11 mouse cellular contexts compared by ENCODE assay signal in the genomic region with DNA sequence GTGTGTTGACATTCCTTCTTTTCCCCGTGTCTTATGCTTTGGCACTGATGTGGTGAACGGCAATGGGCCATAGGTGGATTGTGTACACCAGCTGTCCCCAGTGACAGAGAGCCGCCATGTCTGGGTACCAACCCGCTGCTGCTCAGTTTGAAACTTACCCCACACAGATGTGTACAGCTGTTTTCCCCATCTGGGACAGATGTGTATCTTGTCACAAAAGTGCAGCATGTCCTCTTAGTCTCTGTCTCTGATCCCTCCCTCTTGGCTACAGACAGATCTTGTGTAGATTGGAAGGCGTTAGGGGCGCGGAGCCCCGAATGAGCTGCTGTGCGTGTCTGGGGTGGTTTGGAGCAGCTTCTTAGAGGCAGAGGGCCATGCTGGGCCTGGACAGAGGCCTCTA.
"Had no signal": no experiment of that assay in that cellular context is flagged by ENCODE, and none has a peak within 500 bp of the region (broad histone marks: within the 10 kb centered on the region; RNA-seq: fewer than 3 reads in every experiment).

No protein-coding gene starts in this region.

- ATAC-seq: intestine, postnatal 0 days had no signal

- H3K4me3 ChIP-seq: limb, embryonic 13.5 days; midbrain, embryonic 12.5 days had no signal

- H3K9ac ChIP-seq: limb, embryonic 13.5 days; liver, embryonic 14.5 days; midbrain, embryonic 12.5 days had no signal

- DNase-seq: kidney, adult 8-10 months; kidney, postnatal 25 days; layer of hippocampus, postnatal 36 days; lung, adult 2 months; right cerebral cortex, postnatal 14 days; thymus, adult 18-20 months; thymus, postnatal 14 days had no signal

- H3K36me3 ChIP-seq: limb, embryonic 13.5 days; midbrain, embryonic 12.5 days had no signal

- H3K9me3 ChIP-seq: limb, embryonic 13.5 days; midbrain, embryonic 12.5 days had no signal

- H3K27me3 ChIP-seq: limb, embryonic 13.5 days had no signal

- H3K27ac ChIP-seq: limb, embryonic 13.5 days; liver, embryonic 14.5 days; midbrain, embryonic 12.5 days had no signal

- H3K4me2 ChIP-seq: limb, embryonic 13.5 days; midbrain, embryonic 12.5 days had no signal
